In the genomic region with DNA sequence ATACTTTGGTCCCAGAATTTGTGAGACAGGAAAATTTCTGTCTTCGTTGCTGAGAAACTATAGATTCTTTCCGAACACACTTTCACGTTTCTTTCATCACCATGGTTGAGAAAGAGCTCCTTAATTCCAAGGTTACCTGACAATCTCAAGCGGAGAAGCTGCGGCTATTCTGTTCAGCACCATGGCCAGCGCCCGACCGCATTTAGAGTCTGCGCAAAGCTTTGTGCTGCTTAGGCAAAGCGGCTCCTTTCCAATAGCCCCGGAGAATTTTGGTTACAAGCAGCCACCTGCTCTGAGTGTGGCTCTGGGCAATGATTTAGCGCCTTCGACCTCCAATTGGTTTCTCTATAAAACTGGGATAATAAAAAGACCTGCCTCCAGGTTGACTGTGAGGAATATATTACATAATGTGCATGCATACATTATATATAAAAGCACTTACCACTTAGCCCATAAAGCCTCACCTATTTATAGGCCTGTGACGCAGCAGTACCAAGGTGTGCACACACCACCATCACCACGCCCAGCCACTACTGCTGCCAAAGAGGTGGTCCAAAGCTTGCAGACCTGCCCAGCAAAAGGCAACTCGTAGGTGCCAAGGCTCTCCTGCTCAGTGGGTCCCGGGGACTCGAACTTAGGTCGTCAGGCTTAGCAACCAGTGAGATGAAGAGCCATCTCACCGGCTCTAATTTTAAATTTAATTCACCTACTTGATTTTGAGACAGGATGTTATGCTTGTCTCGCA, we compare ENCODE assay signal across 9 mouse cellular contexts. TPM values are rescaled to one million over a fixed set of nuclear protein-coding genes. Genes with fewer than 3 reads are reported as not detected.
DNase-seq lines count a peak whose midpoint lies in the region; ATAC-seq and TF ChIP-seq lines count a peak whose summit lies in the region.
"Had no signal": no experiment of that assay in that cellular context is flagged by ENCODE, and none has a peak within 500 bp of the region (broad histone marks: within the 10 kb centered on the region; RNA-seq: fewer than 3 reads in every experiment).

No protein-coding gene starts in this region.

- H3K36me3 ChIP-seq in kidney, adult 2 months (ENCODE audit: control insufficient read depth, insufficient read depth, low read length), result no peaks in the 10 kb centered on the region
- H3K36me3 ChIP-seq in kidney, embryonic 15.5 days, result no peaks in the 10 kb centered on the region
- no peaks in the 10 kb centered on the region for H3K36me3 ChIP-seq in MEL (ENCODE audit: control insufficient read depth in 1 of 2, insufficient read depth in 2 of 2, low read length in 2 of 2)
- H3K36me3 ChIP-seq in limb, embryonic 10.5 days, result no peaks in the 10 kb centered on the region
- H3K36me3 ChIP-seq in forebrain, embryonic 13.5 days (ENCODE audit: poor library complexity, severe bottlenecking), result no peaks in the 10 kb centered on the region
- H3K36me3 ChIP-seq: limb, embryonic 12.5 days had no signal

- DNase-seq in kidney, adult 2 months, result peak; percentile 66
- DNase-seq in MEL (ENCODE audit: low read depth, low spot score), result peak; percentile 73
- peak; percentile 90 for DNase-seq in limb, embryonic 10.5 days (ENCODE audit: low spot score)
- DNase-seq in retina, embryonic 14.5 days (ENCODE audit: low spot score), result peak; percentile 80
- DNase-seq in left cerebral cortex, postnatal 10 days (ENCODE audit: extremely low spot score in 1 of 2, low spot score in 2 of 2), result no peak

- no peak for ATAC-seq in kidney, embryonic 15.5 days (replicated peaks; ENCODE audit: low FRiP score)
- peak; percentile 86 for ATAC-seq in common myeloid progenitor, adult 5-6 weeks (replicated peaks; ENCODE audit: low read depth, poor library complexity, severe bottlenecking)
- ATAC-seq in forebrain, embryonic 13.5 days, result no peak

- intact Hi-C loops in left cerebral cortex, postnatal 10 days (cut with DNase I), result no loop called here

- no peak overlapping the region for H3K4me2 ChIP-seq in kidney, embryonic 15.5 days
- H3K4me2 ChIP-seq in forebrain, embryonic 13.5 days, result no peak overlapping the region
- H3K4me2 ChIP-seq: limb, embryonic 12.5 days had no signal

- no peaks in the 10 kb centered on the region for H3K9me3 ChIP-seq in kidney, embryonic 15.5 days (replicated peaks)
- H3K9me3 ChIP-seq in MEL (replicated peaks; ENCODE audit: insufficient read depth, low read length), result no peaks in the 10 kb centered on the region
- H3K9me3 ChIP-seq in limb, embryonic 10.5 days (replicated peaks), result no peaks in the 10 kb centered on the region
- no peaks in the 10 kb centered on the region for H3K9me3 ChIP-seq in forebrain, embryonic 13.5 days (replicated peaks)
- H3K9me3 ChIP-seq: limb, embryonic 12.5 days had no signal

- no peak overlapping the region for H3K27ac ChIP-seq in kidney, adult 2 months (ENCODE audit: insufficient read depth, low read depth, low read length)
- H3K27ac ChIP-seq in kidney, embryonic 15.5 days, result no peak overlapping the region
- H3K27ac ChIP-seq in MEL (ENCODE audit: control insufficient read depth, low read depth, low read length), result no peak overlapping the region
- H3K27ac ChIP-seq in limb, embryonic 10.5 days, result no peak overlapping the region
- H3K27ac ChIP-seq in forebrain, embryonic 13.5 days, result no peak overlapping the region
- H3K27ac ChIP-seq: limb, embryonic 12.5 days had no signal

- H3K4me1 ChIP-seq in kidney, adult 2 months (ENCODE audit: control insufficient read depth, insufficient read depth, low read length), result no peaks in the 10 kb centered on the region
- H3K4me1 ChIP-seq in kidney, embryonic 15.5 days, result peaks cover 3% of the 10 kb centered on the region; the same call in 1 of the 2 replicates
- H3K4me1 ChIP-seq in MEL (ENCODE audit: control insufficient read depth in 1 of 2, insufficient read depth in 2 of 2, low read length in 2 of 2), result no peaks in the 10 kb centered on the region
- H3K4me1 ChIP-seq in limb, embryonic 10.5 days, result peaks cover 8% of the 10 kb centered on the region; the same call in 1 of the 2 replicates
- 0 out of 2 replicates have a peak, but pooled peaks cover 6% of the 10 kb centered on the region for H3K4me1 ChIP-seq in forebrain, embryonic 13.5 days

- TF ChIP-seq RAD21 in MEL (IDR thresholded peaks at IDR 0.05; ENCODE audit: low read depth, low read length), result no peak

- no peak for TF ChIP-seq EP300 in MEL (IDR thresholded peaks at IDR 0.05; ENCODE audit: low read depth in 1 of 2, low read length in 2 of 2)

- H3K9ac ChIP-seq in kidney, embryonic 15.5 days, result no peak overlapping the region
- H3K9ac ChIP-seq in MEL (ENCODE audit: control insufficient read depth, low read depth, low read length, poor library complexity, severe bottlenecking), result no peak overlapping the region
- no peak overlapping the region for H3K9ac ChIP-seq in forebrain, embryonic 13.5 days
- H3K9ac ChIP-seq: limb, embryonic 12.5 days had no signal

- WGBS in kidney, adult 2 months, result 27% methylated on average over 21 of the region's 21 CpGs
- 26% methylated on average over 21 of the region's 21 CpGs for WGBS in kidney, embryonic 15.5 days
- WGBS in limb, embryonic 10.5 days, result 28% methylated on average over 21 of the region's 21 CpGs
- WGBS in forebrain, embryonic 13.5 days, result 28% methylated on average over 21 of the region's 21 CpGs

- no peaks in the 10 kb centered on the region for H3K27me3 ChIP-seq in kidney, adult 2 months (replicated peaks; ENCODE audit: control insufficient read depth, insufficient read depth, low read length)
- H3K27me3 ChIP-seq in kidney, embryonic 15.5 days, result peaks cover 45% of the 10 kb centered on the region
- H3K27me3 ChIP-seq in MEL (ENCODE audit: control insufficient read depth in 1 of 2, insufficient read depth in 2 of 2, low read length in 2 of 2), result peaks cover 0 to 2% of the 10 kb centered on the region in 2 experiments; a peak in 2 of 4 replicates
- peaks cover 37% of the 10 kb centered on the region for H3K27me3 ChIP-seq in limb, embryonic 10.5 days (ENCODE audit: low read depth, poor library complexity, severe bottlenecking)
- peaks cover 50% of the 10 kb centered on the region for H3K27me3 ChIP-seq in forebrain, embryonic 13.5 days

- no peaks in the 10 kb centered on the region for H3K79me2 ChIP-seq in MEL (ENCODE audit: control insufficient read depth, insufficient read depth, low read length, poor library complexity)

- no peak overlapping the region for H3K4me3 ChIP-seq in kidney, adult 2 months (ENCODE audit: insufficient read depth, low read depth, low read length)
- H3K4me3 ChIP-seq in kidney, embryonic 15.5 days (replicated peaks), result no peak overlapping the region
- H3K4me3 ChIP-seq in MEL (ENCODE audit: control insufficient read depth in 1 of 2, insufficient read depth in 1 of 2, low read depth in 2 of 2, low read length in 2 of 2), result no peak overlapping the region
- H3K4me3 ChIP-seq in limb, embryonic 10.5 days, result no peak overlapping the region
- H3K4me3 ChIP-seq in forebrain, embryonic 13.5 days, result no peak overlapping the region
- H3K4me3 ChIP-seq: limb, embryonic 12.5 days had no signal

- no peak for TF ChIP-seq CTCF in kidney, adult 2 months (conservative IDR thresholded peaks at IDR 0.05; ENCODE audit: insufficient read depth, insufficient read length, low read depth, low read length)
- no peak; a peak in 1 of 6 replicates for TF ChIP-seq CTCF in MEL (IDR thresholded peaks at IDR 0.05 in 2 of 3, conservative IDR thresholded peaks at IDR 0.05 in 1 of 3; ENCODE audit: control insufficient read depth in 1 of 3, insufficient read depth in 1 of 3, low read depth in 2 of 3, low read length in 3 of 3, poor library complexity in 1 of 3, severe bottlenecking in 1 of 3)

- TF ChIP-seq POLR2A in kidney, adult 2 months (IDR thresholded peaks at IDR 0.05; ENCODE audit: low read depth, low read length), result no peak
- no peak for TF ChIP-seq POLR2A in MEL (IDR thresholded peaks at IDR 0.05; ENCODE audit: control insufficient read depth in 1 of 2, insufficient read depth in 1 of 2, low read depth in 1 of 2, low read length in 2 of 2, poor library complexity in 1 of 2)

RNA-seq across cellular contexts. Expression of a gene that starts 15.8 kb away (rescaled TPM):
- polyA plus RNA-seq in kidney, adult 2 months (2012; rRNA removed), result 9.6 and 11.6 TPM in 2 replicates
- 6.5 and 7.2 TPM in 2 replicates for polyA plus RNA-seq in kidney, embryonic 15.5 days (2015; fragmentation: Nextera tagmentation; extraction: Ambion mirVana)
- not detected in 2 replicates for total RNA-seq in MEL (2012; rRNA removed)
- polyA plus RNA-seq in MEL (2012; ENCODE audit: insufficient read depth in 1 of 2, insufficient read length in 2 of 2, low read depth in 1 of 2, low replicate concordance in 2 of 2, missing spikeins in 1 of 2), result not detected
- not detected in 2 replicates for total RNA-seq in common myeloid progenitor, adult 5-6 weeks (2017)
- polyA plus RNA-seq in limb, embryonic 10.5 days (2016; fragmentation: Nextera tagmentation; extraction: Ambion mirVana), result 4.0 and 4.2 TPM in 2 replicates
- polyA plus RNA-seq in forebrain, embryonic 13.5 days (2015; fragmentation: Nextera tagmentation; extraction: Ambion mirVana), result 8.1 and 9.7 TPM in 2 replicates
- total RNA-seq in left cerebral cortex, postnatal 10 days (2021), result 10 to 100 TPM; 48.1 to 48.2 TPM

RNA-seq across cellular contexts. Expression of a gene that starts 23.1 kb away (rescaled TPM):
- polyA plus RNA-seq in kidney, adult 2 months (2012; rRNA removed), result 26.4 and 27.3 TPM in 2 replicates
- polyA plus RNA-seq in kidney, embryonic 15.5 days (2015; fragmentation: Nextera tagmentation; extraction: Ambion mirVana), result 17.3 and 18.7 TPM in 2 replicates
- 4.3 and 4.5 TPM in 2 replicates for total RNA-seq in MEL (2012; rRNA removed)
- 1 to 10 TPM in 1 of 2 experiments, not detected in 1; 8.1 TPM for polyA plus RNA-seq in MEL (2012; ENCODE audit: insufficient read depth in 1 of 2, insufficient read length in 2 of 2, low read depth in 1 of 2, low replicate concordance in 2 of 2, missing spikeins in 1 of 2)
- total RNA-seq in common myeloid progenitor, adult 5-6 weeks (2017), result 10.8 and 11.0 TPM in 2 replicates
- 18.3 and 18.4 TPM in 2 replicates for polyA plus RNA-seq in limb, embryonic 10.5 days (2016; fragmentation: Nextera tagmentation; extraction: Ambion mirVana)
- 24.2 and 24.7 TPM in 2 replicates for polyA plus RNA-seq in forebrain, embryonic 13.5 days (2015; fragmentation: Nextera tagmentation; extraction: Ambion mirVana)
- total RNA-seq in left cerebral cortex, postnatal 10 days (2021), result 1 to 10 TPM; 7.8 to 8.2 TPM

RNA-seq across cellular contexts. Expression of a gene that starts 25.3 kb away (rescaled TPM):
- 0.42 and 1.1 TPM in 2 replicates for polyA plus RNA-seq in kidney, adult 2 months (2012; rRNA removed)
- polyA plus RNA-seq in kidney, embryonic 15.5 days (2015; fragmentation: Nextera tagmentation; extraction: Ambion mirVana), result 2.6 TPM in 1 of 2 replicates, not detected in the other
- total RNA-seq in MEL (2012; rRNA removed), result 0.92 and 0.96 TPM in 2 replicates
- 1 to 10 TPM in 1 of 2 experiments, not detected in 1; 3.2 TPM for polyA plus RNA-seq in MEL (2012; ENCODE audit: insufficient read depth in 1 of 2, insufficient read length in 2 of 2, low read depth in 1 of 2, low replicate concordance in 2 of 2, missing spikeins in 1 of 2)
- total RNA-seq in common myeloid progenitor, adult 5-6 weeks (2017), result 0.96 and 3.3 TPM in 2 replicates
- polyA plus RNA-seq in limb, embryonic 10.5 days (2016; fragmentation: Nextera tagmentation; extraction: Ambion mirVana), result 2.1 and 4.2 TPM in 2 replicates
- not detected in 2 replicates for polyA plus RNA-seq in forebrain, embryonic 13.5 days (2015; fragmentation: Nextera tagmentation; extraction: Ambion mirVana)
- under 1 TPM; 0.45 to 0.67 TPM for total RNA-seq in left cerebral cortex, postnatal 10 days (2021)

RNA-seq across cellular contexts. Expression of a gene that starts 32.2 kb away (rescaled TPM):
- 162 and 170 TPM in 2 replicates for polyA plus RNA-seq in kidney, adult 2 months (2012; rRNA removed)
- 88.2 and 97.7 TPM in 2 replicates for polyA plus RNA-seq in kidney, embryonic 15.5 days (2015; fragmentation: Nextera tagmentation; extraction: Ambion mirVana)
- total RNA-seq in MEL (2012; rRNA removed), result 0.31 and 0.42 TPM in 2 replicates
- under 1 TPM in 1 of 2 experiments, not detected in 1; 0.82 TPM for polyA plus RNA-seq in MEL (2012; ENCODE audit: insufficient read depth in 1 of 2, insufficient read length in 2 of 2, low read depth in 1 of 2, low replicate concordance in 2 of 2, missing spikeins in 1 of 2)
- 1.4 TPM in 1 of 2 replicates, not detected in the other for total RNA-seq in common myeloid progenitor, adult 5-6 weeks (2017)
- 52.9 and 92.3 TPM in 2 replicates for polyA plus RNA-seq in limb, embryonic 10.5 days (2016; fragmentation: Nextera tagmentation; extraction: Ambion mirVana)
- polyA plus RNA-seq in forebrain, embryonic 13.5 days (2015; fragmentation: Nextera tagmentation; extraction: Ambion mirVana), result 9.2 and 12.7 TPM in 2 replicates
- 1 to 10 TPM; 5.4 to 7.5 TPM for total RNA-seq in left cerebral cortex, postnatal 10 days (2021)

RNA-seq across cellular contexts. Expression of a gene that starts 38.3 kb away (rescaled TPM):
- 99.0 and 122 TPM in 2 replicates for polyA plus RNA-seq in kidney, adult 2 months (2012; rRNA removed)
- 94.7 and 95.7 TPM in 2 replicates for polyA plus RNA-seq in kidney, embryonic 15.5 days (2015; fragmentation: Nextera tagmentation; extraction: Ambion mirVana)
- 15.0 and 16.2 TPM in 2 replicates for total RNA-seq in MEL (2012; rRNA removed)
- polyA plus RNA-seq in MEL (2012; ENCODE audit: insufficient read depth in 1 of 2, insufficient read length in 2 of 2, low read depth in 1 of 2, low replicate concordance in 2 of 2, missing spikeins in 1 of 2), result 10 to 100 TPM in 1 of 2 experiments, not detected in 1; 24.6 TPM
- 15.2 and 31.2 TPM in 2 replicates for total RNA-seq in common myeloid progenitor, adult 5-6 weeks (2017)
- polyA plus RNA-seq in limb, embryonic 10.5 days (2016; fragmentation: Nextera tagmentation; extraction: Ambion mirVana), result 93.3 and 107 TPM in 2 replicates
- 101 and 102 TPM in 2 replicates for polyA plus RNA-seq in forebrain, embryonic 13.5 days (2015; fragmentation: Nextera tagmentation; extraction: Ambion mirVana)
- 10 to 100 TPM; 45.9 to 47.5 TPM for total RNA-seq in left cerebral cortex, postnatal 10 days (2021)

Comparison
In these comparisons a context has a peak if more than half of its experiments do, and no peak if none do; other contexts are left out.
1. DNase-seq: peak in kidney, adult 2 months (single experiment), MEL (single experiment), limb, embryonic 10.5 days (single experiment) and retina, embryonic 14.5 days (single experiment); none in left cerebral cortex, postnatal 10 days (0 of 2).